Mouse (Mus musculus) kidney, embryonic 14.5 days (tissue): ENCODE results near the gene Smok3b. TPM values are rescaled to one million over a fixed set of nuclear protein-coding genes. Genes with fewer than 3 reads are reported as not detected.
"Not testable (repeated sequence)": the region's sequence is repeated elsewhere in the genome, so short reads cannot be mapped to it uniquely, and the experiment has no call there.

ENCODE experiments used
- ATAC-seq: fragments of 200-750 bp; cut with Nextera tagmentation; 2 replicates; pipeline ENCODE4 v1.8.0; 2017; ENCODE audit warnings: moderate number of reproducible peaks, mild to moderate bottlenecking, moderate TSS enrichment, moderate library complexity; ENCODE audit not compliant: low FRiP score, low TSS enrichment
- H3K27ac ChIP-seq: fragments of 300-500 bp; sonication (generic); 2 replicates; pipeline ENCODE4 v1.5.1; 2014; ENCODE audit warnings: low read depth, mild to moderate bottlenecking, low read length, moderate library complexity, mixed read lengths
- H3K27me3 ChIP-seq: fragments of 300-500 bp; sonication (generic); 2 replicates; pipeline ENCODE4 v1.6.1; 2014; ENCODE audit warnings: mild to moderate bottlenecking, low read length; ENCODE audit not compliant: control insufficient read depth, insufficient read depth
- H3K36me3 ChIP-seq: fragments of 300-500 bp; sonication (generic); 2 replicates; pipeline ENCODE4 v1.6.1; 2014; ENCODE audit warnings: low read length, mixed read lengths; ENCODE audit not compliant: control insufficient read depth, insufficient read depth
- H3K4me1 ChIP-seq: fragments of 300-500 bp; sonication (generic); 2 replicates; pipeline ENCODE4 v1.6.1; 2014; ENCODE audit warnings: low read length, mixed read lengths; ENCODE audit not compliant: control insufficient read depth, insufficient read depth
- H3K4me2 ChIP-seq: fragments of 300-500 bp; sonication (generic); replicated peaks from 2 replicates; pipeline ENCODE4 v1.6.1; 2014; ENCODE audit warnings: low read depth, mild to moderate bottlenecking, low read length
- H3K4me3 ChIP-seq: fragments of 300-500 bp; sonication (generic); 2 replicates; pipeline ENCODE4 v1.5.1; 2014; ENCODE audit warnings: mild to moderate bottlenecking, low read length
- H3K9ac ChIP-seq: fragments of 300-500 bp; sonication (generic); 2 replicates; pipeline ENCODE4 v1.6.1; 2014; ENCODE audit warnings: low read depth, mild to moderate bottlenecking, low read length, moderate library complexity
- H3K9me3 ChIP-seq: fragments of 300-500 bp; sonication (generic); 2 replicates; pipeline ENCODE4 v1.6.1; 2016; ENCODE audit warnings: low read length; ENCODE audit not compliant: control insufficient read depth
- WGBS: fragments of 180-500 bp; shearing (Covaris S2); extraction: QIAGEN DNeasy Blood & Tissue Kit; methylation state at CpG from one replicate; pipeline ENCODE4 v1.1.7; 2014; 5-methylcytosine and 5-hydroxymethylcytosine counted together
- polyA plus RNA-seq: library from polyadenylated mRNA; unstranded; fragments of >200 nt; fragmentation: Nextera tagmentation; extraction: Ambion mirVana; gene quantifications from 2 replicates; pipeline ENCODE4 v1.2.1, GENCODE M21; 2014

Smok3b gene
- polyA plus RNA-seq, 1 experiment from 2014 or later: not detected

GRCm38 (mm10) chr5:138009437-138009836, 11.8 kb upstream of the Smok3b start:
- H3K4me3 ChIP-seq: no peak overlapping the region
- H3K36me3 ChIP-seq: no peaks in the 10 kb centered on the region
- no peaks in the 10 kb centered on the region for H3K4me1 ChIP-seq
- no peak for ATAC-seq
- H3K27ac ChIP-seq: no peak overlapping the region
- no peak overlapping the region for H3K4me2 ChIP-seq
- no peaks in the 10 kb centered on the region for H3K27me3 ChIP-seq
- 93% methylated on average over 5 of the region's 5 CpGs for WGBS
- H3K9me3 ChIP-seq: no peaks in the 10 kb centered on the region; the same call in 1 of the 2 replicates
- no peak overlapping the region for H3K9ac ChIP-seq

DNA sequence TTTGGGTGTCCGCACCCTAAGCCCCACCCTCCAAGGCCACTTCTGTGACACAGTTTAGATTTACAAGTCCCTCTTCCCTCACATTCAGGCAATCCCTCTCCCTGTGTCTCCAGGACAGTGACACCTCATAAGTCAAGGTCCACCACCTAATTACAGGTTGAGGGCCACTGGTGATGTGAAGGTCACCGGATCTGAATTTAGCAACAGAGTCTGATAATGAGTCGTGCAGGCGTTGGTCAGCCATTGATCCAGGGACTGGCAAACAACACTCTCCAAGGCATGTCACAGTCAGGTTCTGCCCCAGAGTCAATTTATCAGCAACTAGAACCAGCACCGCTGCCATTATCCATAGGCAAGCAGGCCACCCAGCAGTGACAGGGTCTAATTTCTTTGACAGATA, 8.8 kb upstream of the Smok3b start:
- ATAC-seq: no peak
- Histone ChIP-seq H3K4me3 (no peak overlapping the region), H3K27ac (no peak overlapping the region), H3K27me3 (no peaks in the 10 kb centered on the region), H3K36me3 (no peaks in the 10 kb centered on the region), H3K9me3 (no peaks in the 10 kb centered on the region), H3K4me1 (no peaks in the 10 kb centered on the region), H3K4me2 (no peak overlapping the region), H3K9ac (no peak overlapping the region)
- WGBS: 86% methylated on average over 5 of the region's 5 CpGs

GRCm38 (mm10) chr5:138016530-138016929, 4.7 kb upstream of the Smok3b start:
- no peak overlapping the region for H3K9ac ChIP-seq
- ATAC-seq: no peak
- no peaks in the 10 kb centered on the region for H3K4me1 ChIP-seq
- no peak overlapping the region for H3K4me2 ChIP-seq
- no peak overlapping the region for H3K27ac ChIP-seq
- H3K9me3 ChIP-seq: no peaks in the 10 kb centered on the region
- no peaks in the 10 kb centered on the region for H3K27me3 ChIP-seq
- WGBS: 91% methylated on average over 2 of the region's 2 CpGs
- H3K36me3 ChIP-seq: no peaks in the 10 kb centered on the region
- H3K4me3 ChIP-seq: no peak overlapping the region

DNA sequence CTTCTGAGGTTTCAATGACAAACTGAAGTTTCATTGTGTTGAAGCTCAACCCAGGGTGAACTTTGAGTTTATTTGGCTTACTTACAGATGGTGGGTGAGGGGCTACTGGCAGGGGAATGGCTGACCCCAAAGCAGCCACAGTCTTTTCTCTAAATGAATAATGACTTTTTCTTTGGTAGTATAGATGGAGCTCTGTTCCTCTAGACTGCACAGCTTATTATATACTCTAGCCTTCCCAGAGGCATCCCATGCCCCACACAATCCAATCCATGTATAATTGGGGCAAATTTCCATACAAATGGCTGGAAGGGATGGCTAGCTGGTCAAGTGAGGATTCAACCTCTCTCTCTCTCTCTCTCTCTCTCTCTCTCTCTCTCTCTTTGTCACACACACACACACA, 4.2 kb upstream of the Smok3b start:
- H3K9ac ChIP-seq: no peak overlapping the region
- H3K27ac ChIP-seq: no peak overlapping the region
- H3K9me3 ChIP-seq: no peaks in the 10 kb centered on the region

GRCm38 (mm10) chr5:138019577-138019976, 1.7 kb upstream of the Smok3b start:
- not testable (repeated sequence) for ATAC-seq, H3K9me3 ChIP-seq, H3K4me2 ChIP-seq, H3K9ac ChIP-seq, H3K27me3 ChIP-seq, H3K27ac ChIP-seq, H3K4me3 ChIP-seq, H3K4me1 ChIP-seq, H3K36me3 ChIP-seq
- WGBS: 86% methylated on average over 3 of the region's 4 CpGs

More for the DNA sequence above, 4.2 kb upstream of the Smok3b start:
- Histone ChIP-seq H3K27me3 (no peaks in the 10 kb centered on the region), H3K4me1 (no peaks in the 10 kb centered on the region), H3K4me3 (no peak overlapping the region), H3K4me2 (no peak overlapping the region), H3K36me3 (no peaks in the 10 kb centered on the region)
- no peak for ATAC-seq

DNA sequence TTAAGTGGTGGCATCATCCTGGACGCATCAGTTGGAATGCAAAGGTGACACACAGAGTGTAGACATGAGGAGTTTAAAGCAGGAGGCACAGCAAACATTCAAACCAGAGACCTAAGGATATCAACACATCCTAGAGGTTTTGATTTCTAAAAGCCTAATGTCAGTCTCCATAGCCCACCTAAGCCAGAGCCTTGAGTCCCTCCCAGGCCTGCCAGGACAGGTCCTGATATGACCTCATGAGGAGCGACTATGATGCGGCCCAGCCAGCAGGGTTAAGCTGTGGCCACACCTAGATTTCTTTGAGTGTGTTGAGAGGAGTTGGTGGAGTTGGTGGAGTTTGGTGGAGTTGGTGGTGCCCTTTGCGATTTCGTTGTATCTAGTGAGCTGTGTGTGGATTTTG, 31.7 kb downstream of the Smok3b start, which contains the start of gene Smok3c:
Smok3c (plus strand) TSS at position 301 of the 400 bp plus-strand sequence.
- H3K36me3 ChIP-seq, H3K27me3 ChIP-seq: not testable (repeated sequence)
- WGBS: no CpG with 5 or more reads among the region's 5 CpGs

GRCm38 (mm10) chr5:138073803-138074202, 52.6 kb downstream of the Smok3b start:
- Histone ChIP-seq H3K4me1 (no peaks in the 10 kb centered on the region), H3K27me3 (no peaks in the 10 kb centered on the region), H3K27ac (no peak overlapping the region), H3K9me3 (no peaks in the 10 kb centered on the region), H3K9ac (no peak overlapping the region), H3K4me3 (no peak overlapping the region), H3K4me2 (no peak overlapping the region), H3K36me3 (no peaks in the 10 kb centered on the region)
- ATAC-seq: no peak
- WGBS: 89% methylated on average over 4 of the region's 4 CpGs

More for the DNA sequence above, 31.7 kb downstream of the Smok3b start, which contains the start of gene Smok3c:
- H3K9ac ChIP-seq, H3K9me3 ChIP-seq, ATAC-seq, H3K4me1 ChIP-seq, H3K27ac ChIP-seq, H3K4me2 ChIP-seq, H3K4me3 ChIP-seq: not testable (repeated sequence)

- no peak for ATAC-seq
- no peaks in the 10 kb centered on the region for H3K36me3 ChIP-seq
- WGBS: 76% methylated on average over 3 of the region's 3 CpGs
Measured at GRCm38 (mm10) chr5:138075684-138076083, 54.5 kb downstream of the Smok3b start.

DNA sequence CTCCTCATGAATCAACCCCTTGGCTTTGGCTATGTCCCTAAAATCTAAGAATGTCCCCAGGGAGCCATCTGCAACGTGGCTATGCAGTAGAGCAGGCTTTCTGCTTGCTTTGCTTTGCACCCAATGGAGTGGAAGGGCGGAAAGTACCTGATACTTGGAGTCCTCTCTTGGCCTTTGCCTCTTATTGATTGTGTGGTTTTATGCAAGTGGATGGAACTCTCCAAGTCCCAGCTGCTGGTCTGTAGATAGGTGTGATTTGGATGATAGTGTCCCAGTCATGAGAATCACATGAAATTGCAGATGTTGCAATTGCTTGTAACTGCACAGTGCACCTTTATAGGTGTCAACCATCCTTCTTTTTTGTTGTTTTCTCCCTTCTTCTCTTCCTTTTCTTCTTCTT, 54.9 kb downstream of the Smok3b start:
- Histone ChIP-seq H3K4me3 (no peak overlapping the region), H3K4me1 (no peaks in the 10 kb centered on the region)
- 55% methylated on average over 2 of the region's 2 CpGs for WGBS

More at GRCm38 (mm10) chr5:138075684-138076083, 54.5 kb downstream of the Smok3b start:
- Histone ChIP-seq H3K27me3 (no peaks in the 10 kb centered on the region), H3K9me3 (no peaks in the 10 kb centered on the region), H3K9ac (no peak overlapping the region), H3K4me2 (no peak overlapping the region), H3K4me3 (no peak overlapping the region), H3K27ac (no peak overlapping the region), H3K4me1 (no peaks in the 10 kb centered on the region)

More for the DNA sequence above, 54.9 kb downstream of the Smok3b start:
- H3K27me3 ChIP-seq: no peaks in the 10 kb centered on the region
- H3K36me3 ChIP-seq: no peaks in the 10 kb centered on the region
- H3K4me2 ChIP-seq: no peak overlapping the region
- H3K9me3 ChIP-seq: no peaks in the 10 kb centered on the region
- H3K27ac ChIP-seq: no peak overlapping the region
- H3K9ac ChIP-seq: no peak overlapping the region
- no peak for ATAC-seq
